Mouse (Mus musculus) frontal cortex, adult 2 months (tissue): ENCODE measurements at regions not wholly inside any gene's neighbourhood (a gene's known extent, or its start where the extent isn't known, plus 50 kb on each side); places are given as distances from the start of the nearest gene placed in this dataset.
"Not testable (repeated sequence)": the region's sequence is repeated elsewhere in the genome, so short reads cannot be mapped to it uniquely, and the experiment has no call there.

Experiments
- DNase-seq, 2 experiments: peaks; one replicate each; pipeline ENCODE4 v3.0.0; 2022; ENCODE audit warnings: low spot score in 1 of 2; ENCODE audit errors: extremely low spot score in 1 of 2

DNA sequence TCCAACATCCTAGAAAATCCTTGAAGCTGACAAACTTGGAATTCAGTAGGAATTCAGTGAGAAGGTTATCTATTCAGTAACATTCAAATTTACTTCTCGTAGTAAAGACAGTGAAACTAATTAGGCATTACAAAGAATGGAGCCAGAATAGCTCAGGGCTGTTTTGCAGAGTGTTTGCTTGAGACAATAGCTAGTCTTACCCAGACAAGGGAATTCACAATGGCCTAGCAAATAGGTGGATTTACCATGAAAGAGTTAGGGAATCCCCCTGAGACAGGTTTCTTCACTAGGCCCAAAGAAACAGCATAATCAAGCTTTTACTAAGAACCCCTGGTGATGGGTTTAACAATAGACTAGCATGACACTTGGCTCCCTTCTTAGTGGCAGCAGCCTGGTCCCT, 699.2 kb upstream of the Dmd start:
- DNase-seq = not testable (repeated sequence)

DNA sequence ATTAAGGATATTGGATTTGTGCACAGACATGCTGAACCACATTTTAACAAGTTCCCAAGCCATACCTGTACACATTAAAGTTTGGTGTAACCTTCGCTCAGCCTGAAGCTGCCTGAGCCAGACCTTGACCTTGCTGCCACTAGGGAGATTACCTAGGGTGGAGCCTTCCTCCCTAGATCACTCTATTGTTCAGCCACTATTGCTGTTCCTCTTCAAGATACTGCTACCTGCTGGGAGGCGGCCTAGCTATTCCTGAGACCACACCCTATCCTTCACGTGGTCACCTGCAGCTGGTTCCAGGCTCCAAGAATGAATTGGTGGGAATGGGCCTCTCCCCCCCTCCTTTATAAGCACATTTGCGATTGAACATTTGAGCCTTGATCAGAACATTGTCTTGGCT, 666.3 kb upstream of the Dmd start:
- DNase-seq = not testable (repeated sequence)

DNA sequence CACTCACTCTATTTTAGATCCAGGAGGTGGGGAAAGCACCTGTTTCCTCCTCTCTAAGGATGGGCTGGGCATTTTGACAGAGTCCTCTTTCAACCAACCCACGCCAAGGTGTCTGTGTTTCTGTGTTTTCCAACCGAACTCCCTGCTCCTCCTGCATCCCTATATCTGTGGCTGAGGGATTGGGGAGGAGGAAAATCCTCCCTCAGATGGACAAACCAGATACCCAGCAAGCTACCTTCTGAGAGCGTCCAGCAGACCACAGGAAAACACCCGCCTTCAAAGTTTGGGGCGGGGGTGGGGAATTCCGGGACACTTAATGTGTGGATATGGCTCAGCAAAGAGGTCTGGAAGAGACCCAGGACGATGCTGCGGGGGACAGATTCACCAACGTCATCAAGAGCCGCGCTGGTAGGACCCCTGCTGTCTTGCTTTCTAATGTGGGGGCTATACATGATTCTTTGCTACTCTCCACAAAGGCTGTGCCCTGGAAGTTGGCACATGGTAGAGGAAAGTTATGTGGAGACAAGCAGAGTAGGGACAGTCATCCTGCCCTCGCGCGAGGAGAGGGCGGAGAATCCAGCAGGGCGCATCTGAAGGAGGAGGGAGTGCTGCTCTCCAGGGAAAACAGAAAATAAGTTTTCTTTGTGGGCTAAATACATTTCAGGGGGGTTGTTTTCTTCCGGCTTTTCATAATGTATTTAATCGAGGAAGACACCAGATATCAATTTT, 637.7 kb upstream of the Dmd start:
- peak in 1 of 2 experiments; percentile 31 for DNase-seq
